Mouse (Mus musculus): ENCODE results near the gene Chst3. TPM values are rescaled to one million over a fixed set of nuclear protein-coding genes. Genes with fewer than 3 reads are reported as not detected.
"Not testable (repeated sequence)": the region's sequence is repeated elsewhere in the genome, so short reads cannot be mapped to it uniquely, and the experiment has no call there.

The Chst3 gene
- polyA plus RNA-seq, 2 experiments from 2014 or later = 0.11 to 0.51 TPM

DNA sequence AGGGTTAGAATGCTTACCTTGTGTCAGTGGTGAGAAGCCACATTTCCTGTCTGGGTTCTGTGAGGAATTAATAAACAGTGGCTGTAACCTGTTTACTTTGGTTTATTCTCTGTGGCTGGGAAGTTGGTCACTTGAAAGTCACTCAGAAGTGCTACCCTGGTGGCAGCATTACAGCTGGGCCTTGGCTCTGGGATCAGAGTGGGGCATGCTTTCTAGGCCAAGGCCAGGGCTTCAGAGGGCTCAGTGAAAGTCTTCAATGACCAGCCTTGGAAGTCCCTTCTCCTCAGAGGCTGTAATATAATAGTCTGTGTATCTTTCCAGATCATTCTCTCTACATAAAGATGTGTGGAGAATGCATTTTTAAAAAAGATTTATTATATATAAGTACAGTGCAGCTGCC is 63.0 kb downstream of the Chst3 start:
- no peak for ATAC-seq

DNA sequence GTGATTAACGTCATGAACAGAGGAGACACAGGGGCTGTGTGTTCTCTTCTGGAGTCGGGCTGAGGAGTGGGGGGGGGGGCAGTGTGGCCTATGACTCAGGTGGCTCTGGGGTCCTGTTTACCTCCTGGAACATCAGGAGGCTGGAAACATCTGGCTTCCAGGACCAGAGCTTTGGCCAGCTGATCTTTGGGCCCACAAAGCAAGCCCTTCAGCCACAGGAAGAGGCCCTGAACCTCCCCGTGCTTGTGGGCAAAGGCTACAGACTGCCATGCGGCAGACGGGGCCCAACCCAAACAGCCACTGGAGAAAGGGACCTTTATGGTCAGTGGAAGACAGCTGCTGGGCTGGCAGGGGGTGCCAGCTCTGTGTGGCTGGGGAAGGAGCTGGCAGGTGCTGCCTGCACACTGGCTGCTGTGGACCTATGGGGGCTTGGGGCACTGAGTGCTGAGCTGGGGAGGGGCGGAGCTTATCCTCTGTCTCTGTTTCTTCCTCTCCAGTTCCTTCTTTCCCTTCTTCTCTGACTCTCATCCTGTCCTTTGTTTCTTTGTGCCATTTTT is 67.9 kb downstream of the Chst3 start:
- ATAC-seq = no peak

DNA sequence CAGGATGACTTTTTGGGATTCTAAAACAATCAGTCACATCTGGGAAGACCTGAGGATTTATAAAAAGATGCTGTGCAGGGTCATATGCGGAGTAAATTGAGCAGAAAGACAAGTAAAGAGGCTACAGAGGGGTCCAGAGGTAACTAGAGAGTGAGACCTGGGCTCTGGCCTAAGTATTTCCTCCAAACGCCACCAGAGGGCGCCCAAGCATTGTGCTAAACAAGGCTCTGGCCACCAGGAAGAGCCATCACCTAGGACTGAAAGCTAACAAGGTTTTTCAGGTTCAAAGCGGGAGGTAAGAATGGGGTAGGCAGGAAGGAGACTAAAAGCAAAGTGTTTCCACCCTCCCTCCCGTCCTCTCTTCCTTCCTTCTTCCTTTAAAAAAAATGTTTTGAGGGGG is 71.0 kb downstream of the Chst3 start:
- ATAC-seq = peak; percentile 91

DNA sequence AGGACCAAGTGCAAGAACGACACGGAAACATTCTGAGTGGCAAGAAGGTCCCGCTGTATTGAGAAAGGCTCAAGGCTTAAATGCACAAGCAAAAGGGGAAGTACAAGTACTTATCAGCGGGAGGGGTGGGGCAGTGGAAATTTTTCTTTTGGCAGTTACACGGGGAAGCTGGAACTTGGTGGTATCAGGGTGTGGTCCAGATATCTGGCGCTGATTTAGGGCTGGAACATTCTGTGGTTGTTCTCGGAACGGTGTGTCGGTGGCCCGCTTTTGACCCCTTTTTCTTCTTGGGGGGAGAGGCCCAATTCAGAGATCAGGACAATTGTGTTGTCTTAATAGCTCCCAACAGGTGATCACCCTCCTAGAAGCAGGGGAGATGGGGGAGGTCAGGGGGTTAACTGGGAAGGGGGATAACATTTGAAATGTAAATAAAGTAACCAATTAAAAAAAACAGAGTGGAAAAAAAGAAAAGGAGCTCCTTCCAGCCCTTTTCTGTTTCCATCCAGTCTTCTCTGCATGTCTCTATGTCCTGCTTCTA is 71.5 kb downstream of the Chst3 start:
- not testable (repeated sequence) for ATAC-seq

DNA sequence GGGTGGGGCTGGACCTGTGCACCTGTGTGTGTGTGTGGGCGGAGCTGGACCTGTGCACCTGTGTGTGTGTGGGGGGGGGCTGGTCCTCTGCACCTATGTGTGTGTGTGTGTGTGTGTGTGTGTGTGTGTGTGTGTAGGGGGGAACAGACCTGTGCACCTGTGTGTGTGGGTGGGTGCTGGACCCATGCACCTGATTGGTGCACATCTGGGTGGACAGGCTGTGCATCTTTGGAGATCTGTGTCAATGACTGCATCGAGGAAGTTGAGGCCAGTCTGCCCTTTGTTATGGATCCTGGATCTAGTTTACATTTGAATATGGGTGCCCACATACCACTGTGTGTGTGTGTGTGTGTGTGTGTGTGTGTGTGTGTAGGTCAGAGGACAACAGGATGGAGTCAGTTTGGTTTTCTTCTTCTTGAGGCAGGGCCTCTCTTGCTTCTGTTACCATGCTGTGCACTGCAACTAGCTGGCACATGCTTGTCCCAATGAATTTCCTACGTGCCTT is 77.4 kb downstream of the Chst3 start:
- ATAC-seq = no peak

DNA sequence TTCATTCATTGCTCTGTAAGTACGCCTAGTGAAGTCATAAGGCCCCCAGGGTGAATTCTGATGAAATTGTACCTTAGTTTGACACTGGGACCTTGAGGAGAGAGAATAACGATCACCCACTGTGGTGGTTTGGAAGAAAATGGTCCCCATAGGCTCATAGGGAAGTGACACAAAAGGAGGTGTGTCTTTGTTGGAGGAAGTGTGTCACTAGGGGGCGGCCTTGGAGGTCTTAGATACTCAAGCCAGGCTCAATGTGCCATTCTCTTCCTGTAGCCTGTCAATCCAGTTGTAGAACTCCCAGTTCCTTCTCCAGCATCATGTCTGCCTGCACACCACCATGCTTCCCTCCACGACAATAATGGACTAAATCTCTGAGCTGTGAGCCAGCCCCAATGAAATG is 78.3 kb downstream of the Chst3 start:
- ATAC-seq = no peak

DNA sequence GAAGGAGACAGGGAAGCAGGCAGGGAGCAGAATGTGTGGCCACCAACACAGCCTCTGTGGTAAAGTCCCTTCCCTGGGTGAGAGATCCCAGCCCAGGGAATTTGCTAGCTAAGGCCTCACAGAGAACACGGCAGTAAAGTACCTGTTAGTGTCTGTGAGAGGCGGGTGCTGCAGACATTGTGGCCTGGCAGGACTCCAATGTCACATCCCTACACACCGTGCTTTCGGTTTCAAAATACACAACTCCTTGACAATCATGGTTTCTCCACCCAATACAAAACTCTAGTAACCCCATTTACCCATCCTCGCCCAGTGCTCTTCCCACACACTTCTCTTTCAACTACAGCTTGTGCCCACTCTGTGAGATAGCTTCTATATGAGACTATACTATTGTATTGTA is 80.4 kb downstream of the Chst3 start:
- ATAC-seq = peak; percentile 80

DNA sequence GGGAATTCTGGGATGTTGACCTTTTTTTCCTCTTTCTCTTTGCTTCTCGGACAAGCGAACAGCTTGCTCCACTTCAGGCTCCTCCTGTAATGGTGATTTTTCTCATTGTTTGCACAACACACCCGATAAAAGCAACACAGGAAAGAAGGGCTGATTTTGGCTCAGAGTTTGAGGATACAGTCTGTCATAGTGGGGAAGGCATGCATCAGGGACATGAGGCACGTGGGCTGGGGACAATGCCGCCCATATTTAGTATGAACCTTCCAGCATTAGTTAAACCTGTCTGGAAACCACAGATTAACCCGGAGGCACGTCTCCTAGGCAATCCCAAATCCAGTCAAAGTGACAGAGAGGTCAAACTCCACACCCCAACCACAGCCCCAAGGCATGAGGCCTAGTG is 82.1 kb downstream of the Chst3 start:
- ATAC-seq = no peak

DNA sequence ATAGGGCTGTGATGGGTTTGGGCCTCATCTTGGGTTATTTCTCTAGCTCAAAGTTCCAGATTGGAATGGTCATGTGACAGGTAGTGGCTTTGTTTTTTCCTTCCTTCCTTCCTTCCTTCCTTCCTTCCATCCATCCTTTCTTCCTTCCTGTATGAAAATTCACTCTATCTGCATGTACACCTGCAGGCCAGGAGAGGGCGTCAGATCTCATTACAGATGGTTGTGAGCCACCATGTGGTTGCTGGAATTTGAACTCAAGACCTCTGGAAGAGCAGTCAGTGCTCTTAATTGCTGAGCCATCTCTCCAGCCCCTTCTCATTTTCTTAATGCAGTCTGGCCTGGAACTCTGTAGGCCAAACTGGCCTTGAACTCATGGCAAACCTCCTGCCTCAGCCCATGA is 83.0 kb downstream of the Chst3 start:
- not testable (repeated sequence) for ATAC-seq

DNA sequence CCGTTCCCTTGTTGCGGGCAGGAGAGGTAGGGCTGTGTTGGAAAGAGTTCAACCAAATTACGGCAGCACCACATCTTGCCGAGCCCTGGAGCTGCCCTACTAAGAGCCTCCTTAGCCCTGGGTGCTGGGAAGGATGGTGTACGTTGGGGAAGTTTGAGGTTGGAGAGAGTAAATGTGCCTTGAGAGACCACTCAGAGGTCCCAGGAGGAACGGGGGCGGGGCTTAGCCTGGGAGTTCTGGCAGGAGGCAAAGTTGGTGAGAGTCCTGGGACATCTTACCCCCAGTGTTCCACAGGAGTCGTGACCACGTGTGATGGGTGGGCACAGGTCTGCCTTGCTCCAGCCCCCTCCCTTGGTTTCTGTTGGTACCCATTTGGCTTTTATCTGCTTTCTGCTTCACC is 84.9 kb downstream of the Chst3 start:
- ATAC-seq = no peak

DNA sequence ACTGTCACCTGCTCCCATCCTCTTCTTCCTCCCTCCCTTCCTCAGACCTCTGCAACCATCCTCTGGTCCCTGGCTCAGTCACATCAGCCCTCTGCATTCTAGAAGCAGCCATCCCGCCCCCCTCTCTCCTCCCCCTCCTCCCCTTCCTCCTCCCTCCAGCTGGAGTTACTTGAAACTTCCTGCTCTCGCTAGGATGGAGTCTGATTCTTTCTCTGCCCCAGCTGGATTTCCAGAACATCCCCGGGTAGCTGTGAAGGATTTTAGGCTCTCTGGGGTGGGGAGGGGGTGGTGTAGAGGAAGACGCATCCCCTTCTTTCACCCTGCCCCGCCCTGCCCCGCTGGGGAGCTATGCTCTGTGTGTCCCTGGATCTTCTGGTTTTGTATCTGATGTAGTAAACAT is 85.6 kb downstream of the Chst3 start:
- no peak for ATAC-seq

Other genes with a start within 250 kb of the Chst3 start
- gene Ascc1, start 216.5 kb downstream of the Chst3 start, polyA plus RNA-seq (2017; shearing (Covaris generic)) = 10 to 100 TPM; 57.8 to 61.3 TPM
- 100 to 1,000 TPM in 1 of 2 experiments, 10 to 100 TPM in 1; 82.2 to 102 TPM for gene Anapc16, start 216.1 kb downstream of the Chst3 start, polyA plus RNA-seq (2017; shearing (Covaris generic))
- gene Spock2, start 113.0 kb downstream of the Chst3 start, polyA plus RNA-seq (2017; shearing (Covaris generic)) = 1 to 10 TPM; 5.9 to 6.7 TPM
- gene Psap, start 58.4 kb upstream of the Chst3 start, polyA plus RNA-seq (2017; shearing (Covaris generic)) = 100 to 1,000 TPM in 1 of 2 experiments, 10 to 100 TPM in 1; 89.0 to 427 TPM
- 100 to 1,000 TPM; 171 to 206 TPM for gene Vsir, start 127.6 kb upstream of the Chst3 start, polyA plus RNA-seq (2017; shearing (Covaris generic))
- gene Gm17455, start 180.5 kb upstream of the Chst3 start, polyA plus RNA-seq (2017; shearing (Covaris generic)) = 1 to 10 TPM; 1.5 to 3.7 TPM